Mouse (Mus musculus): Measurements from ENCODE around the gene Tet3. TPM values are rescaled to one million over a fixed set of nuclear protein-coding genes. Genes with fewer than 3 reads are reported as not detected.
A peak's percentile ranks its signal among the peaks of the same experiment; 100 is the strongest.
"Not testable (repeated sequence)": the region's sequence is repeated elsewhere in the genome, so short reads cannot be mapped to it uniquely, and the experiment has no call there.

Tet3 gene
- polyA plus RNA-seq, 1 experiment from 2014 or later, result 49.9 TPM

GRCm38 (mm10) chr6:83351490-83352160, 107.3 kb downstream of the Tet3 start:
- H3K27me3 ChIP-seq (ENCODE audit: control insufficient read depth, insufficient read depth, low read length), result no peaks in the 10 kb centered on the region
- no peak overlapping the region for H3K4me2 ChIP-seq (ENCODE audit: low read depth, low read length, severe bottlenecking)
- H3K36me3 ChIP-seq (ENCODE audit: control insufficient read depth, insufficient read depth, low read length), result no peaks in the 10 kb centered on the region
- H3K4me1 ChIP-seq (replicated peaks; ENCODE audit: control insufficient read depth, insufficient read depth, low read length), result peaks cover 8% of the 10 kb centered on the region
- no peak overlapping the region for H3K27ac ChIP-seq (ENCODE audit: low read depth, low read length)
- 79% methylated on average over 7 of the region's 7 CpGs for WGBS
- H3K4me3 ChIP-seq (ENCODE audit: low read depth, low read length), result no peak overlapping the region
- H3K9me3 ChIP-seq (ENCODE audit: control insufficient read depth, low read length), result no peaks in the 10 kb centered on the region
- ATAC-seq (replicated peaks; ENCODE audit: low FRiP score) (no peak), DNase-seq (ENCODE audit: low spot score) (no peak)
- H3K9ac ChIP-seq (ENCODE audit: low read length), result no peak overlapping the region

GRCm38 (mm10) chr6:83350851-83351405, 108.0 kb downstream of the Tet3 start:
- Histone ChIP-seq H3K27ac (ENCODE audit: low read depth, low read length) (no peak overlapping the region), H3K4me3 (ENCODE audit: low read depth, low read length) (no peak overlapping the region)
- WGBS, result 89% methylated on average over 16 of the region's 16 CpGs

GRCm38 (mm10) chr6:83350172-83350571, 108.7 kb downstream of the Tet3 start:
- no peak for ATAC-seq (replicated peaks; ENCODE audit: low FRiP score)
- H3K36me3 ChIP-seq (ENCODE audit: control insufficient read depth, insufficient read depth, low read length), result no peaks in the 10 kb centered on the region
- peak overlapping the region; percentile 88 for H3K4me2 ChIP-seq (ENCODE audit: low read depth, low read length, severe bottlenecking)
- DNase-seq (ENCODE audit: low spot score), result no peak
- peak overlapping the region; percentile 95 for H3K9ac ChIP-seq (ENCODE audit: low read length)
- H3K27ac ChIP-seq (ENCODE audit: low read depth, low read length), result no peak overlapping the region
- 88% methylated on average over 7 of the region's 7 CpGs for WGBS
- no peaks in the 10 kb centered on the region for H3K27me3 ChIP-seq (ENCODE audit: control insufficient read depth, insufficient read depth, low read length)
- peaks cover 8% of the 10 kb centered on the region for H3K4me1 ChIP-seq (replicated peaks; ENCODE audit: control insufficient read depth, insufficient read depth, low read length)
- peak overlapping the region; percentile 82 for H3K4me3 ChIP-seq (ENCODE audit: low read depth, low read length)
- no peaks in the 10 kb centered on the region for H3K9me3 ChIP-seq (ENCODE audit: control insufficient read depth, low read length)

More at GRCm38 (mm10) chr6:83350851-83351405, 108.0 kb downstream of the Tet3 start:
- H3K36me3 ChIP-seq (ENCODE audit: control insufficient read depth, insufficient read depth, low read length), result no peaks in the 10 kb centered on the region
- no peaks in the 10 kb centered on the region for H3K27me3 ChIP-seq (ENCODE audit: control insufficient read depth, insufficient read depth, low read length)
- no peak overlapping the region for H3K4me2 ChIP-seq (ENCODE audit: low read depth, low read length, severe bottlenecking)
- peaks cover 8% of the 10 kb centered on the region for H3K4me1 ChIP-seq (replicated peaks; ENCODE audit: control insufficient read depth, insufficient read depth, low read length)
- H3K9ac ChIP-seq (ENCODE audit: low read length), result no peak overlapping the region
- DNase-seq (ENCODE audit: low spot score), result no peak
- no peak for ATAC-seq (replicated peaks; ENCODE audit: low FRiP score)
- no peaks in the 10 kb centered on the region for H3K9me3 ChIP-seq (ENCODE audit: control insufficient read depth, low read length)

GRCm38 (mm10) chr6:83349274-83349958, 109.5 kb downstream of the Tet3 start:
- Histone ChIP-seq H3K4me2 (ENCODE audit: low read depth, low read length, severe bottlenecking) (peak overlapping the region; percentile 88), H3K4me1 (replicated peaks; ENCODE audit: control insufficient read depth, insufficient read depth, low read length) (peaks cover 8% of the 10 kb centered on the region), H3K27ac (ENCODE audit: low read depth, low read length) (no peak overlapping the region), H3K36me3 (ENCODE audit: control insufficient read depth, insufficient read depth, low read length) (no peaks in the 10 kb centered on the region), H3K4me3 (ENCODE audit: low read depth, low read length) (peak overlapping the region; percentile 82), H3K27me3 (ENCODE audit: control insufficient read depth, insufficient read depth, low read length) (no peaks in the 10 kb centered on the region), H3K9me3 (ENCODE audit: control insufficient read depth, low read length) (no peaks in the 10 kb centered on the region), H3K9ac (ENCODE audit: low read length) (peak overlapping the region; percentile 95)
- under 1% methylated on average over 50 of the region's 53 CpGs for WGBS
- ATAC-seq (replicated peaks; ENCODE audit: low FRiP score) (peak; percentile 95), DNase-seq (ENCODE audit: low spot score) (peak; percentile 96)

- Histone ChIP-seq H3K9me3 (ENCODE audit: control insufficient read depth, low read length) (no peaks in the 10 kb centered on the region), H3K9ac (ENCODE audit: low read length) (peak within 1 kb of the TSS; percentile 95), H3K27ac (ENCODE audit: low read depth, low read length) (no peak within 1 kb of the TSS), H3K4me3 (ENCODE audit: low read depth, low read length) (peak within 1 kb of the TSS; percentile 82), H3K4me2 (ENCODE audit: low read depth, low read length, severe bottlenecking) (peak within 1 kb of the TSS; percentile 88), H3K4me1 (replicated peaks; ENCODE audit: control insufficient read depth, insufficient read depth, low read length) (peaks cover 8% of the 10 kb centered on the region), H3K27me3 (ENCODE audit: control insufficient read depth, insufficient read depth, low read length) (no peaks in the 10 kb centered on the region), H3K36me3 (ENCODE audit: control insufficient read depth, insufficient read depth, low read length) (no peaks in the 10 kb centered on the region)
- DNase-seq (ENCODE audit: low spot score) (no peak), ATAC-seq (replicated peaks; ENCODE audit: low FRiP score) (peak; percentile 65; the same call in 1 of the 2 replicates)
- WGBS, result 31% methylated on average over 6 of the region's 6 CpGs
Measured at GRCm38 (mm10) chr6:83348873-83349272, 110.0 kb downstream of the Tet3 start, which contains the start of gene Bola3. Gene Bola3 (plus strand): TSS chr6:83349147.

GRCm38 (mm10) chr6:83347916-83348315, 111.0 kb downstream of the Tet3 start:
- ATAC-seq (replicated peaks; ENCODE audit: low FRiP score) (no peak), DNase-seq (ENCODE audit: low spot score) (no peak)
- 95% methylated on average over 3 of the region's 3 CpGs for WGBS
- no peak overlapping the region for H3K4me2 ChIP-seq (ENCODE audit: low read depth, low read length, severe bottlenecking)
- no peaks in the 10 kb centered on the region for H3K9me3 ChIP-seq (ENCODE audit: control insufficient read depth, low read length)
- peaks cover 2% of the 10 kb centered on the region; the same call in 1 of the 2 replicates for H3K36me3 ChIP-seq (ENCODE audit: control insufficient read depth, insufficient read depth, low read length)
- no peak overlapping the region for H3K4me3 ChIP-seq (ENCODE audit: low read depth, low read length)
- H3K9ac ChIP-seq (ENCODE audit: low read length), result no peak overlapping the region
- no peaks in the 10 kb centered on the region for H3K27me3 ChIP-seq (ENCODE audit: control insufficient read depth, insufficient read depth, low read length)
- H3K27ac ChIP-seq (ENCODE audit: low read depth, low read length), result no peak overlapping the region
- H3K4me1 ChIP-seq (replicated peaks; ENCODE audit: control insufficient read depth, insufficient read depth, low read length), result peaks cover 8% of the 10 kb centered on the region

DNA sequence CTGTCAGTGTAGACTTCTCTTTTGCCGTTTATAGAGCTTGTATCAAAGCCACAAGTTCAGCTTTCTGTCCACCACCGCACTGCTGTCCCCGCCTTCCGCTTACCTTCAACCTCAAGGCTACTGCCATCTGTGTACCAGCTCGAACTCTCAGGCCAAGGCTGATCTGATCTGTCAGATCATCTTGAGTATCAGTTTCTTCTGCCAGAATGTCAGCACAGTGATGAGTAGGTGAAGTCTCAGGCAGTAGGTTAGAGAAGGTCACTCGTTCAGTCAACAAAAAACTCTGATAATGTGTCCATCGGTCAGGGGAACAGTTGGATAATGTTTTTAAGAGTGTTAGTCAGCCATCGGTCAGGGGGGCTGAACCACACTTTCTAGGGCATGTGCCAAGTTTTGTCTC, 113.6 kb downstream of the Tet3 start:
- H3K36me3 ChIP-seq (ENCODE audit: control insufficient read depth, insufficient read depth, low read length); ATAC-seq (replicated peaks; ENCODE audit: low FRiP score); H3K4me1 ChIP-seq (replicated peaks; ENCODE audit: control insufficient read depth, insufficient read depth, low read length); H3K27me3 ChIP-seq (ENCODE audit: control insufficient read depth, insufficient read depth, low read length); H3K9me3 ChIP-seq (ENCODE audit: control insufficient read depth, low read length); DNase-seq (ENCODE audit: low spot score); H3K4me2 ChIP-seq (ENCODE audit: low read depth, low read length, severe bottlenecking); H3K4me3 ChIP-seq (ENCODE audit: low read depth, low read length); H3K9ac ChIP-seq (ENCODE audit: low read length); H3K27ac ChIP-seq (ENCODE audit: low read depth, low read length): not testable (repeated sequence)
- WGBS, result 95% methylated on average over 8 of the region's 8 CpGs

GRCm38 (mm10) chr6:83342957-83343356, 115.9 kb downstream of the Tet3 start:
- WGBS, result 94% methylated on average over 2 of the region's 2 CpGs
- H3K4me2 ChIP-seq (ENCODE audit: low read depth, low read length, severe bottlenecking), result no peak overlapping the region
- no peaks in the 10 kb centered on the region for H3K27me3 ChIP-seq (ENCODE audit: control insufficient read depth, insufficient read depth, low read length)
- ATAC-seq (replicated peaks; ENCODE audit: low FRiP score), result no peak
- H3K9me3 ChIP-seq (ENCODE audit: control insufficient read depth, low read length), result no peaks in the 10 kb centered on the region
- no peak overlapping the region for H3K4me3 ChIP-seq (ENCODE audit: low read depth, low read length)
- H3K9ac ChIP-seq (ENCODE audit: low read length), result no peak overlapping the region
- H3K36me3 ChIP-seq (ENCODE audit: control insufficient read depth, insufficient read depth, low read length), result peaks cover 8% of the 10 kb centered on the region; the same call in 1 of the 2 replicates
- H3K27ac ChIP-seq (ENCODE audit: low read depth, low read length), result no peak overlapping the region
- no peak for DNase-seq (ENCODE audit: low spot score)
- no peaks in the 10 kb centered on the region for H3K4me1 ChIP-seq (replicated peaks; ENCODE audit: control insufficient read depth, insufficient read depth, low read length)
